ENCODE assay signal across 24 mouse cellular contexts in genomic region chr12:12427285-12427684, GRCm38 (mm10).
DNase-seq lines count a peak whose midpoint lies in the region; ATAC-seq and TF ChIP-seq lines count a peak whose summit lies in the region.
"Had no signal": no experiment of that assay in that cellular context is flagged by ENCODE, and none has a peak within 500 bp of the region (broad histone marks: within the 10 kb centered on the region; RNA-seq: fewer than 3 reads in every experiment).

No protein-coding gene starts in this region.

- H3K27me3 ChIP-seq in lung, embryonic 15.5 days: no peaks in the 10 kb centered on the region
- no peaks in the 10 kb centered on the region; the same call in 1 of the 2 replicates for H3K27me3 ChIP-seq in liver, embryonic 12.5 days (replicated peaks)
- no peaks in the 10 kb centered on the region for H3K27me3 ChIP-seq in liver, embryonic 16.5 days (ENCODE audit: control insufficient read depth, insufficient read depth, low read depth, low read length)
- H3K27me3 ChIP-seq: embryonic facial prominence, embryonic 13.5 days had no signal

- no peak for TF ChIP-seq CTCF in lung, adult 2 months (IDR thresholded peaks at IDR 0.05; ENCODE audit: insufficient read depth, low read length)

- intact Hi-C loops in heart, postnatal 25 days (cut with DNase I): no loop called here

- no peaks in the 10 kb centered on the region for H3K9me3 ChIP-seq in lung, embryonic 15.5 days
- no peaks in the 10 kb centered on the region for H3K9me3 ChIP-seq in liver, embryonic 12.5 days (replicated peaks)
- H3K9me3 ChIP-seq in liver, embryonic 16.5 days (replicated peaks; ENCODE audit: control insufficient read depth, low read length): no peaks in the 10 kb centered on the region
- H3K9me3 ChIP-seq: embryonic facial prominence, embryonic 13.5 days; forebrain, embryonic 10.5 days; hindbrain, embryonic 10.5 days had no signal

- no peaks in the 10 kb centered on the region for H3K4me1 ChIP-seq in lung, embryonic 15.5 days
- H3K4me1 ChIP-seq in lung, adult 2 months (ENCODE audit: control insufficient read depth, insufficient read depth, low read length): no peaks in the 10 kb centered on the region
- H3K4me1 ChIP-seq in liver, embryonic 12.5 days: peaks cover 68% of the 10 kb centered on the region
- peaks cover 27% of the 10 kb centered on the region for H3K4me1 ChIP-seq in liver, embryonic 16.5 days (ENCODE audit: control insufficient read depth, low read depth, low read length)
- H3K4me1 ChIP-seq: embryonic facial prominence, embryonic 13.5 days; forebrain, embryonic 10.5 days had no signal

- ATAC-seq in lung, embryonic 15.5 days (ENCODE audit: borderline replicate concordance, extremely low read depth, low FRiP score, low TSS enrichment): 0 out of 2 replicates have a peak, but pooled peaks have one; percentile 27
- peak; percentile 70 for ATAC-seq in liver, embryonic 12.5 days
- ATAC-seq in liver, embryonic 16.5 days (ENCODE audit: low read depth): peak; percentile 73
- ATAC-seq: CD4-positive, CD25-positive, alpha-beta regulatory T cell, adult 4 months; forebrain, embryonic 14.5 days had no signal

- H3K27ac ChIP-seq in lung, embryonic 15.5 days: no peak overlapping the region
- H3K27ac ChIP-seq in liver, embryonic 12.5 days: peak overlapping the region; percentile 90
- peak overlapping the region; percentile 77; the same call in 1 of the 2 replicates for H3K27ac ChIP-seq in liver, embryonic 16.5 days (ENCODE audit: low read length)
- H3K27ac ChIP-seq: embryonic facial prominence, embryonic 13.5 days; forebrain, embryonic 10.5 days; gastrocnemius, adult 2 months; hindbrain, embryonic 10.5 days; hindbrain, embryonic 14.5 days had no signal

- no peak overlapping the region for H3K4me3 ChIP-seq in lung, embryonic 15.5 days
- H3K4me3 ChIP-seq in lung, adult 2 months (replicated peaks; ENCODE audit: extremely low read depth, low read depth, low read length): no peak overlapping the region
- H3K4me3 ChIP-seq in liver, embryonic 12.5 days: no peak overlapping the region
- H3K4me3 ChIP-seq in liver, embryonic 16.5 days (ENCODE audit: low read depth, low read length): no peak overlapping the region
- H3K4me3 ChIP-seq: embryonic facial prominence, embryonic 13.5 days; forebrain, embryonic 10.5 days; gastrocnemius, adult 2 months; hindbrain, embryonic 10.5 days had no signal

- DNase-seq in lung, adult 2 months: no peak
- DNase-seq in c-Kit-positive CD71-positive TER-119-positive erythroid progenitor cells, embryonic 14.5 days (ENCODE audit: low spot score): peak; percentile 65
- DNase-seq in layer of hippocampus, adult 11-12 months (ENCODE audit: low spot score): no peak
- DNase-seq in kidney, adult 9 months: no peak
- no peak for DNase-seq in heart, postnatal 25 days (ENCODE audit: low spot score)
- DNase-seq: adrenal gland, adult 8-10 months; adrenal gland, postnatal 36 days; B cell, adult 2 months; cerebellum, adult 18-20 months; cerebellum, adult 9-11 months; cerebellum, postnatal 36 days; gastrocnemius, adult 2 months; gastrocnemius, postnatal 25 days; heart, postnatal 10 days had no signal

- no peak overlapping the region for H3K4me2 ChIP-seq in lung, embryonic 15.5 days
- H3K4me2 ChIP-seq in liver, embryonic 12.5 days: no peak overlapping the region
- H3K4me2 ChIP-seq in liver, embryonic 16.5 days (ENCODE audit: low read depth, low read length): no peak overlapping the region
- H3K4me2 ChIP-seq: embryonic facial prominence, embryonic 13.5 days; hindbrain, embryonic 14.5 days had no signal

- 75% methylated on average over 1 of the region's 1 CpGs for WGBS in lung, embryonic 15.5 days
- 87% methylated on average over 1 of the region's 1 CpGs for WGBS in lung, adult 2 months
- 27% methylated on average over 1 of the region's 1 CpGs for WGBS in liver, embryonic 12.5 days (ENCODE audit: insufficient replicate concordance)
- 19% methylated on average over 1 of the region's 1 CpGs for WGBS in liver, embryonic 16.5 days (ENCODE audit: insufficient replicate concordance)

- TF ChIP-seq POLR2A in lung, adult 2 months (IDR thresholded peaks at IDR 0.05; ENCODE audit: borderline replicate concordance, extremely low read depth, low read depth, low read length): no peak

- no peak overlapping the region for H3K9ac ChIP-seq in lung, embryonic 15.5 days
- H3K9ac ChIP-seq in liver, embryonic 12.5 days: no peak overlapping the region
- no peak overlapping the region for H3K9ac ChIP-seq in liver, embryonic 16.5 days (ENCODE audit: low read depth, low read length)
- H3K9ac ChIP-seq: embryonic facial prominence, embryonic 13.5 days; hindbrain, embryonic 14.5 days had no signal

- H3K36me3 ChIP-seq in lung, embryonic 15.5 days: no peaks in the 10 kb centered on the region
- H3K36me3 ChIP-seq in liver, embryonic 12.5 days: no peaks in the 10 kb centered on the region
- H3K36me3 ChIP-seq in liver, embryonic 16.5 days (ENCODE audit: control insufficient read depth, insufficient read depth): no peaks in the 10 kb centered on the region
- H3K36me3 ChIP-seq: embryonic facial prominence, embryonic 13.5 days; forebrain, embryonic 10.5 days; G1E; hindbrain, embryonic 10.5 days had no signal
